Mouse (Mus musculus): ENCODE measurements around the gene Cflar. TPM values are rescaled to one million over a fixed set of nuclear protein-coding genes. Genes with fewer than 3 reads are reported as not detected.

The Cflar gene
- total RNA-seq, 1 experiment, result 16.4 TPM

- Histone ChIP-seq H3K36me3 (ENCODE audit: control insufficient read depth, insufficient read depth, low read length, poor library complexity, severe bottlenecking) (peaks cover 2% of the 10 kb centered on the region; the same call in 1 of the 2 replicates), H3K4me1 (ENCODE audit: control insufficient read depth in 2 of 2, insufficient read depth in 2 of 2, low read length in 2 of 2, poor library complexity in 1 of 2) (peaks cover 0 to 4% of the 10 kb centered on the region in 2 experiments; a peak in 2 of 4 replicates), H3K9me3 (ENCODE audit: control insufficient read depth, insufficient read depth, low read depth, low read length) (no peaks in the 10 kb centered on the region), H3K27ac (ENCODE audit: insufficient read depth, low read depth, low read length, poor library complexity, severe bottlenecking) (no peak overlapping the region), H3K4me3 (ENCODE audit: insufficient read depth in 1 of 2, low read depth in 1 of 2, low read length in 2 of 2, poor library complexity in 1 of 2, severe bottlenecking in 1 of 2) (no peak overlapping the region), H3K9ac (ENCODE audit: insufficient read depth, low read depth, low read length, poor library complexity, severe bottlenecking) (no peak overlapping the region)
- DNase-seq (ENCODE audit: low read depth, low spot score), result no peak
- TF ChIP-seq CHD2 (IDR thresholded peaks at IDR 0.05; ENCODE audit: low read depth, low read length) (no peak), ZC3H11A (IDR thresholded peaks at IDR 0.05; ENCODE audit: borderline replicate concordance, low read depth, low read length) (no peak), ZNF384 (IDR thresholded peaks at IDR 0.05; ENCODE audit: low read depth, low read length) (no peak), MAFK (IDR thresholded peaks at IDR 0.05; ENCODE audit: insufficient read depth, low read depth, low read length) (no peak), HCFC1 (IDR thresholded peaks at IDR 0.05; ENCODE audit: borderline replicate concordance, insufficient read depth, low read length) (no peak)
- in situ Hi-C loops (cut with MboI; ENCODE audit: low sequenced_read_pairs in 2 of 2, unreplicated experiment in 2 of 2), result no loop called here
Observed at GRCm38 (mm10) chr1:58717589-58718270, 6.4 kb downstream of the Cflar start.

GRCm38 (mm10) chr1:58719356-58719945 lies 8.1 kb downstream of the Cflar start:
- no peaks in the 10 kb centered on the region for H3K9me3 ChIP-seq (ENCODE audit: control insufficient read depth, insufficient read depth, low read depth, low read length)
- in situ Hi-C loops (cut with MboI; ENCODE audit: low sequenced_read_pairs in 2 of 2, unreplicated experiment in 2 of 2), result no loop called here
- peaks cover 2% of the 10 kb centered on the region; the same call in 1 of the 2 replicates for H3K36me3 ChIP-seq (ENCODE audit: control insufficient read depth, insufficient read depth, low read length, poor library complexity, severe bottlenecking)
- H3K4me3 ChIP-seq (ENCODE audit: insufficient read depth in 1 of 2, low read depth in 1 of 2, low read length in 2 of 2, poor library complexity in 1 of 2, severe bottlenecking in 1 of 2), result no peak overlapping the region
- H3K4me1 ChIP-seq (ENCODE audit: control insufficient read depth in 2 of 2, insufficient read depth in 2 of 2, low read length in 2 of 2, poor library complexity in 1 of 2), result no peaks in the 10 kb centered on the region; a peak in 1 of 4 replicates
- TF ChIP-seq ZNF384 (IDR thresholded peaks at IDR 0.05; ENCODE audit: low read depth, low read length) (no peak), MAFK (IDR thresholded peaks at IDR 0.05; ENCODE audit: insufficient read depth, low read depth, low read length) (no peak), HCFC1 (IDR thresholded peaks at IDR 0.05; ENCODE audit: borderline replicate concordance, insufficient read depth, low read length) (no peak), ZC3H11A (IDR thresholded peaks at IDR 0.05; ENCODE audit: borderline replicate concordance, low read depth, low read length) (no peak), CHD2 (IDR thresholded peaks at IDR 0.05; ENCODE audit: low read depth, low read length) (no peak)
- DNase-seq (ENCODE audit: low read depth, low spot score), result no peak
- no peak overlapping the region for H3K9ac ChIP-seq (ENCODE audit: insufficient read depth, low read depth, low read length, poor library complexity, severe bottlenecking)
- H3K27ac ChIP-seq (ENCODE audit: insufficient read depth, low read depth, low read length, poor library complexity, severe bottlenecking), result no peak overlapping the region

- Histone ChIP-seq H3K9me3 (ENCODE audit: control insufficient read depth, insufficient read depth, low read depth, low read length) (no peaks in the 10 kb centered on the region), H3K27ac (ENCODE audit: insufficient read depth, low read depth, low read length, poor library complexity, severe bottlenecking) (no peak overlapping the region), H3K36me3 (ENCODE audit: control insufficient read depth, insufficient read depth, low read length, poor library complexity, severe bottlenecking) (peaks cover 2% of the 10 kb centered on the region; the same call in 1 of the 2 replicates), H3K4me1 (ENCODE audit: control insufficient read depth in 2 of 2, insufficient read depth in 2 of 2, low read length in 2 of 2, poor library complexity in 1 of 2) (no peaks in the 10 kb centered on the region; a peak in 1 of 4 replicates), H3K4me3 (ENCODE audit: insufficient read depth in 1 of 2, low read depth in 1 of 2, low read length in 2 of 2, poor library complexity in 1 of 2, severe bottlenecking in 1 of 2) (no peak overlapping the region), H3K9ac (ENCODE audit: insufficient read depth, low read depth, low read length, poor library complexity, severe bottlenecking) (no peak overlapping the region)
- TF ChIP-seq HCFC1 (IDR thresholded peaks at IDR 0.05; ENCODE audit: borderline replicate concordance, insufficient read depth, low read length) (no peak), CHD2 (IDR thresholded peaks at IDR 0.05; ENCODE audit: low read depth, low read length) (no peak), MAFK (IDR thresholded peaks at IDR 0.05; ENCODE audit: insufficient read depth, low read depth, low read length) (no peak), ZC3H11A (IDR thresholded peaks at IDR 0.05; ENCODE audit: borderline replicate concordance, low read depth, low read length) (no peak)
- no peak for DNase-seq (ENCODE audit: low read depth, low spot score)
- in situ Hi-C loops (cut with MboI; ENCODE audit: low sequenced_read_pairs in 2 of 2, unreplicated experiment in 2 of 2), result no loop called here
Observed at GRCm38 (mm10) chr1:58720090-58720489, 8.8 kb downstream of the Cflar start.

GRCm38 (mm10) chr1:58720988-58721387 lies 9.7 kb downstream of the Cflar start:
- Histone ChIP-seq H3K9ac (ENCODE audit: insufficient read depth, low read depth, low read length, poor library complexity, severe bottlenecking) (no peak overlapping the region), H3K4me1 (ENCODE audit: control insufficient read depth in 2 of 2, insufficient read depth in 2 of 2, low read length in 2 of 2, poor library complexity in 1 of 2) (peaks cover 4% of the 10 kb centered on the region in 2 experiments; a peak in 1 of 4 replicates), H3K27ac (ENCODE audit: insufficient read depth, low read depth, low read length, poor library complexity, severe bottlenecking) (no peak overlapping the region), H3K4me3 (ENCODE audit: insufficient read depth in 1 of 2, low read depth in 1 of 2, low read length in 2 of 2, poor library complexity in 1 of 2, severe bottlenecking in 1 of 2) (no peak overlapping the region), H3K36me3 (ENCODE audit: control insufficient read depth, insufficient read depth, low read length, poor library complexity, severe bottlenecking) (peaks cover 2% of the 10 kb centered on the region; the same call in 1 of the 2 replicates), H3K9me3 (ENCODE audit: control insufficient read depth, insufficient read depth, low read depth, low read length) (no peaks in the 10 kb centered on the region)
- no peak for DNase-seq (ENCODE audit: low read depth, low spot score)
- TF ChIP-seq MAFK (IDR thresholded peaks at IDR 0.05; ENCODE audit: insufficient read depth, low read depth, low read length) (no peak), ZNF384 (IDR thresholded peaks at IDR 0.05; ENCODE audit: low read depth, low read length) (no peak), ZC3H11A (IDR thresholded peaks at IDR 0.05; ENCODE audit: borderline replicate concordance, low read depth, low read length) (no peak), HCFC1 (IDR thresholded peaks at IDR 0.05; ENCODE audit: borderline replicate concordance, insufficient read depth, low read length) (no peak), CHD2 (IDR thresholded peaks at IDR 0.05; ENCODE audit: low read depth, low read length) (no peak)
- in situ Hi-C loops (cut with MboI; ENCODE audit: low sequenced_read_pairs in 2 of 2, unreplicated experiment in 2 of 2), result no loop called here

All from ES-E14 (cell line).